Mouse (Mus musculus) limb, embryonic 10.5 days (tissue): ENCODE data around the gene Megf8. TPM values are rescaled to one million over a fixed set of nuclear protein-coding genes. Genes with fewer than 3 reads are reported as not detected.

Source experiments
- DNase-seq: peaks from one replicate; pipeline ENCODE4 v3.0.0-alpha.2; 2017; ENCODE audit warnings: low spot score
- H3K27ac ChIP-seq: fragments of 300-500 bp; sonication (generic); 2 replicates; pipeline ENCODE4 v1.5.1; 2016; ENCODE audit warnings: mild to moderate bottlenecking
- H3K27me3 ChIP-seq: fragments of 300-500 bp; sonication (generic); 2 replicates; pipeline ENCODE4 v1.6.1; 2016; ENCODE audit warnings: low read depth, mild to moderate bottlenecking; ENCODE audit not compliant: poor library complexity, severe bottlenecking
- H3K36me3 ChIP-seq: fragments of 300-500 bp; sonication (generic); 2 replicates; pipeline ENCODE4 v1.6.1; 2016; ENCODE audit warnings: mild to moderate bottlenecking, moderate library complexity
- H3K4me1 ChIP-seq: fragments of 300-500 bp; sonication (generic); 2 replicates; pipeline ENCODE4 v1.6.1; 2016
- H3K4me3 ChIP-seq: fragments of 300-500 bp; sonication (generic); 2 replicates; pipeline ENCODE4 v1.5.1; 2016; ENCODE audit warnings: mild to moderate bottlenecking, moderate library complexity
- H3K9me3 ChIP-seq: fragments of 300-500 bp; sonication (generic); replicated peaks from 2 replicates; pipeline ENCODE4 v1.6.1; 2016; ENCODE audit warnings: mild to moderate bottlenecking
- WGBS: fragments of 180-500 bp; shearing (Covaris S2); methylation state at CpG from one replicate; pipeline ENCODE4 v1.1.7; 2016; 5-methylcytosine and 5-hydroxymethylcytosine counted together
- polyA plus RNA-seq: library from polyadenylated mRNA; unstranded; fragments of >200 nt; fragmentation: Nextera tagmentation; extraction: Ambion mirVana; gene quantifications from 2 replicates; pipeline ENCODE4 v1.2.1, GENCODE M21; 2016

The Megf8 gene
- polyA plus RNA-seq = 17.6 and 22.2 TPM in 2 replicates

GRCm38 (mm10) chr7:25316532-25317445 lies at the start of gene Megf8:
Gene Megf8 (plus strand): TSS chr7:25317164.
- Histone ChIP-seq H3K9me3 (no peaks in the 10 kb centered on the region), H3K4me1 (peaks cover 53% of the 10 kb centered on the region), H3K36me3 (peaks cover 13% of the 10 kb centered on the region), H3K27ac (peak within 1 kb of the TSS; percentile 91), H3K4me3 (peak within 1 kb of the TSS; percentile 78), H3K27me3 (peaks cover 44% of the 10 kb centered on the region)
- WGBS = 1% methylated on average over 52 of the region's 52 CpGs
- peak; percentile 93 for DNase-seq

DNA sequence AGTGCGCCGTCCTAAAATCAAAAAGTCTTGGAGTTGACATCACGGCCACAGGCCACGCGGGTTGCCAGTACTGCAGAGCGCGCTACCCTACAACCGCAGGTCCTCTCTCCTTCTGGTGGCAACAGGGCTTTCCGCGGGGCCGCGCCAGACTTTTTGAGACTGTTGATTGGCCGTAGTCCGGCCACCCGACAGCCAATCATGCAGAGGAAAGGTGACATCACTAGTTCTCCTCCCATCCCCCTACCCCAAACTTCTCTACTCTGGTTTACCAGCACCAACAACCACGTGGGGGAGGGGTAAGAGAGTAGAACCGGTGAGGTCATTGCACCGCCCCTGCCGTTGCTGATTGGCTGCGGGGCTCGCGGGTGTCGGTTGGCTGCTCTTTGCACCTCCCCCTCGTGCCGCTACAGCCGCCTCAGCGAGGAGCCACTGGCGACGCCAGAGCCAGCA lies 49.6 kb upstream of the Megf8 start, which contains the start of gene Cic:
TSS of gene Cic (plus strand) at position 404 of the 450 bp plus-strand sequence.
- Histone ChIP-seq H3K4me1 (peaks cover 43% of the 10 kb centered on the region), H3K27me3 (no peaks in the 10 kb centered on the region), H3K4me3 (peak within 1 kb of the TSS; percentile 71), H3K36me3 (peaks cover 19% of the 10 kb centered on the region), H3K9me3 (no peaks in the 10 kb centered on the region), H3K27ac (peak within 1 kb of the TSS; percentile 98)
- DNase-seq = peak; percentile 97
- under 1% methylated on average over 29 of the region's 29 CpGs for WGBS

DNA sequence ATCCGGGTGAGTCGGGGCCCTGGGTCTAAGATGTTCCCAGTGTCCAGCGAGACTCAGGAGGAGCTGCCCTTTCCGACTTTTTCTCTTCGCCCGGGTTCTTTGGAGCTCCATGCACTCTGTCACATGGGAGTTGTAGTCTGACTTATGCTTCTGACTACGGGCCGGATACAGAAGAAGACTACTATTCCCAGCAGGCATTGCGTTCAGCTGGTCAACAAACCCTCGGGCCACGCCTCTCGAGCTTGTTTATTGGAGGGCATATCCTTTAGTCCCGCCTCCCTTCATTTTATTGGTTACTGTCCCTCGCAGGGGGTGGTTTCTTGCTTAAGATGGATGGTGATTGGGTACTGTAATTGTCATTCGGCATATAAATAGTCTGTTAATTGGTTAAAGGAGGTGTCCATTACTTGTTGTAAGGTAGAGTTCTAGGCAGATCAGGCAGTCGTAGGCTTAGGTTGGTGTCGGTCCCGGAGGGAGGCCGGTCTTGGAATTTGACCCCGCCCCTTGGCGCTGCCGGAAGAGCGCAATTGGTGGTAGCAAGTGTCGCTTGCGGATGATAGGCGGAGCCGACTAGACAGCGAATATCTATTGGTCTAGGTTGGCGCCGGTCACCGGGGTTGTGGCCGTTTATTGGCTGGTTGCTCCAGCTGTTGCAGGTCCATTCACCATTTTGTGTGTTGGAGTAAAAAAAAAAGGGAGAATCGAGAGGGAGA lies 49.1 kb upstream of the Megf8 start:
- Histone ChIP-seq H3K36me3 (peaks cover 24% of the 10 kb centered on the region), H3K4me3 (peak overlapping the region; percentile 71), H3K27ac (peak overlapping the region; percentile 98), H3K27me3 (no peaks in the 10 kb centered on the region), H3K9me3 (no peaks in the 10 kb centered on the region), H3K4me1 (peaks cover 48% of the 10 kb centered on the region)
- under 1% methylated on average over 33 of the region's 33 CpGs for WGBS
- DNase-seq = peak; percentile 96

GRCm38 (mm10) chr7:25268588-25268987 lies 48.4 kb upstream of the Megf8 start:
- Histone ChIP-seq H3K4me3 (peak overlapping the region; percentile 71), H3K27ac (peak overlapping the region; percentile 98), H3K9me3 (no peaks in the 10 kb centered on the region), H3K4me1 (peaks cover 54% of the 10 kb centered on the region), H3K27me3 (no peaks in the 10 kb centered on the region), H3K36me3 (peaks cover 31% of the 10 kb centered on the region)
- 4% methylated on average over 7 of the region's 7 CpGs for WGBS
- no peak for DNase-seq

DNA sequence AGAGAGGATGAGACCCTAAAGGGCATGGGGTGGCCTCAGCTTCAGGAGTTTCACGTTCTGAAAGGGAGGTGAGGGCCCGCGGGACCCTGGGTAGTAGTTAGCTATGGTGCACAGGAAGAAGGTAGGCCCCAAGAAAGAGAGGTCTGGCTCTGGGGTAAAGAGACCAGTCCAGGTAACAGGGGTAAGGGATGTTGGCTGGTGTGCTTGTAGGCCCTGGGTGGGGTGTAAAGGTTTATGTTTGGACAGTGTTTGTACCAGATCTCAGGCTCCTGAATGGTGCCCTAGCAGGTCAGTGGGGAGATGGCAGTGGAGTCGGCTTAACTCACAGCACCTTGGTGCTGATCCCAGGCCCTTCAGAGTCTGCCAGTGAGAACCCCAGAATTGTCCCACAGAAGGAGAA lies 47.9 kb upstream of the Megf8 start:
- peak overlapping the region; percentile 98; the same call in 1 of the 2 replicates for H3K27ac ChIP-seq
- peak overlapping the region; percentile 71 for H3K4me3 ChIP-seq
- no peak for DNase-seq

DNA sequence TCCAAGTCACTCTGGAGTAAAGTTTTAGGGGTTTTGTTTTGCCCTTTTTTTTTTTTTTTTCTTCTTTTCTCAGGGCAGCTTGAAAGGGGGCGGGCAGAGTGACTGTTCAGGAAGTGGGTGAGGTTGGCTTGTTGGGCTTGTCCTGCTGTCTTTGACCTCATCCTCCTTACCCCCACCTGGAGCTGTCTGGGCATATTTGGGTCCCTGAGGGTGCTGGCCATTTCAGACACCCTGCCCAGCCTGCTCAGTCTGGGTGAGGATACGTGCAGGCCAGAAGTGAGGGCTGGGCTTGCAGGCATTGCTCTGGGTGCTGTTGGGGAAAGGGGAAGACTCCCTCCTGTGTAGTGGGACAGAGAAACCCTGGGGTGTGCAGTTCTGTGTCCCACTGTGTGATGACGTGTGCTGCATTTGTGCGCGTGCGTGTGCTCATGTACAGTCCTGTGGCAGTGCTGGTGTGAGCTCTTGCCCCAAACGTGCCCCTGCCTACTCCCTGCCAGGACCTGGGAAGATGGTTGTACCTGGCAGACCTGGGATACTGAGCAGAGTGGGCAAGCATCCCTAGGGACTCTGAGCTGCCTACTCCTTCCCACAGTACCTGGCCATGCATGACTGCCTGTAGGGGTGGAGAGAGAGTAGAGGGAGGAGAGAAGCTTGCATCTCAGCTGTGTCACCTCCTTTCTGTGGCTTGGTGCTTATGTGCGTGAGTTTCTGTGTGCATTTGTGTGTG lies 47.3 kb upstream of the Megf8 start:
- Histone ChIP-seq H3K4me1 (peaks cover 46% of the 10 kb centered on the region), H3K4me3 (peak overlapping the region; percentile 71; the same call in 1 of the 2 replicates), H3K9me3 (no peaks in the 10 kb centered on the region), H3K27me3 (no peaks in the 10 kb centered on the region), H3K27ac (0 out of 2 replicates have a peak overlapping the region, but pooled peaks have one; percentile 22), H3K36me3 (peaks cover 33% of the 10 kb centered on the region)
- 89% methylated on average over 8 of the region's 8 CpGs for WGBS
- DNase-seq = no peak

More for the DNA sequence above, 47.9 kb upstream of the Megf8 start:
- 47% methylated on average over 4 of the region's 4 CpGs for WGBS
- Histone ChIP-seq H3K4me1 (peaks cover 50% of the 10 kb centered on the region), H3K36me3 (peaks cover 33% of the 10 kb centered on the region), H3K27me3 (no peaks in the 10 kb centered on the region), H3K9me3 (no peaks in the 10 kb centered on the region)

GRCm38 (mm10) chr7:25270652-25271633 lies 46.0 kb upstream of the Megf8 start:
- H3K4me3 ChIP-seq = no peak overlapping the region
- H3K27me3 ChIP-seq = no peaks in the 10 kb centered on the region
- 89% methylated on average over 35 of the region's 35 CpGs for WGBS
- H3K4me1 ChIP-seq = peaks cover 59% of the 10 kb centered on the region
- no peaks in the 10 kb centered on the region for H3K9me3 ChIP-seq
- H3K27ac ChIP-seq = no peak overlapping the region
- H3K36me3 ChIP-seq = peaks cover 33% of the 10 kb centered on the region
- DNase-seq = no peak

- no peak for DNase-seq
- Histone ChIP-seq H3K36me3 (peaks cover 33% of the 10 kb centered on the region), H3K27ac (no peak overlapping the region), H3K9me3 (no peaks in the 10 kb centered on the region), H3K4me1 (peaks cover 58% of the 10 kb centered on the region), H3K4me3 (0 out of 2 replicates have a peak overlapping the region, but pooled peaks have one; percentile 6), H3K27me3 (no peaks in the 10 kb centered on the region)
- WGBS = 87% methylated on average over 30 of the region's 30 CpGs
Measured at GRCm38 (mm10) chr7:25271651-25272444, 45.1 kb upstream of the Megf8 start.

GRCm38 (mm10) chr7:25272445-25273258 lies 44.3 kb upstream of the Megf8 start:
- Histone ChIP-seq H3K36me3 (peaks cover 33% of the 10 kb centered on the region), H3K27me3 (no peaks in the 10 kb centered on the region), H3K4me3 (no peak overlapping the region; the same call in 1 of the 2 replicates), H3K9me3 (no peaks in the 10 kb centered on the region), H3K4me1 (peaks cover 62% of the 10 kb centered on the region), H3K27ac (peak overlapping the region; percentile 10; the same call in 1 of the 2 replicates)
- WGBS = 85% methylated on average over 38 of the region's 38 CpGs
- DNase-seq = no peak
